ENCODE assay signal across 8 mouse cellular contexts in the genomic region with DNA sequence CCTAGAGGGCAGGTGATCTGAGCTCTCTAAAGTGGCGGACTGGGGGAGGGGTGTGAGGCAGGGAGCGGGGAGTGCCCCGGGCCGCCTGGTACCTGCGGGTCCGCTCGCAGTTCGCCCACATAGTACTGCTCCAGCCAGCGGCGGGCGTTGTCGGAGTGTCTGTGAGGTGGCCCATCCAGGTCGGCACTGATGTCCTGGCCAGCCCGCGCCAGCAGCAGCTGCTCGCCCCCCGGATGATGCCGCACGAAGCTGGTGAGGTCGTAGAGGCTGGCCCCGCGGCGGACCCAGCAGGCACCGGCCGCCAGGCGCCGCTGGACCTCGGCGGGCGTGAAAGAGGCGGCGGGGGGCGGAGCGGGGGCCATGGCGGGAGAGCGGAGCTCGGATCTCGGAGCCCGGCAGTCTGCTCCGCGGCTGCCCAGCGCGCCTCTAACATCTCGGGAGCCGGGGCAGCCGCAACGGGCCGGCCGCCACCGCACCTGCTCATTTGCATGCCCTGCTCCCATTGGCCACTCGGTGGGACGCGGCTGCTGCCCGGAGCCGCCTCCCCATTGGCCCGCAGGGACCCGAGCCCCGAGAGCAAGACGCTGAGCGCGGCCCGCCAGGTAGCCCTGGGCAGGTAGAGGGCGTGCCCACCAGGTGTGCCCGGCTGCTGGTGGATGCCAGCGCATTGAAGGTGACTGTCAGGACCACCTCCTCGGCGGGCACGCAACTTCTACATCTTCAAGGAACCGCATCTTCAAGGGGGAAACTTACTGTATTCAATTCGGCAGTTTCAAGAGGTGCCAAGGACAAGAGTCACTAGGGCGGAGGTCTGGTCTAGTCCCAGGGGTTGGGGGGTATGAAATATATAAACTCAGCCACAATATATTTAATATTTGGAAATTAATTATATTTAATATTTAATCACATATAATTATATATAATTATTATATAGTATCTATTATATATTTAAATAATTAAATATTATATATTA. TPM values are rescaled to one million over a fixed set of nuclear protein-coding genes. Genes with fewer than 3 reads are reported as not detected.
A peak's percentile ranks its signal among the peaks of the same experiment; 100 is the strongest.
DNase-seq lines count a peak whose midpoint lies in the region; ATAC-seq and TF ChIP-seq lines count a peak whose summit lies in the region.

A gene (minus strand): TSS at position 434 of the 973 bp plus-strand sequence.

- TF ChIP-seq CTCF in hindbrain, postnatal 0 days (IDR thresholded peaks at IDR 0.05; ENCODE audit: low read depth), result no peak

- H3K4me3 ChIP-seq in hindbrain, postnatal 0 days (ENCODE audit: low read length), result peak within 1 kb of the TSS; percentile 66

- no peaks in the 10 kb centered on the region for H3K36me3 ChIP-seq in hindbrain, postnatal 0 days (ENCODE audit: insufficient read depth, low read length)

- peak; percentile 86 to 92 for DNase-seq in adrenal gland, adult (ENCODE audit: inconsistent age in 2 of 2, low spot score in 1 of 2)
- DNase-seq in embryo, embryonic 10 days (ENCODE audit: low spot score), result peak; percentile 92
- DNase-seq in gastrocnemius, postnatal 10 days, result peak; percentile 70
- peak; percentile 76 for DNase-seq in hindbrain, postnatal 0 days (ENCODE audit: low spot score)
- peak; percentile 41 to 80 for DNase-seq in left cerebral cortex, postnatal 10 days (ENCODE audit: extremely low spot score in 1 of 2, low spot score in 2 of 2)
- DNase-seq in right cerebral cortex, postnatal 25 days, result peak; percentile 76
- DNase-seq in urinary bladder, postnatal 25 days (ENCODE audit: low spot score), result peak; percentile 72

- H3K9ac ChIP-seq in hindbrain, postnatal 0 days (replicated peaks; ENCODE audit: low read length), result peak within 1 kb of the TSS; percentile 71

- intact Hi-C loops in left cerebral cortex, postnatal 10 days (cut with DNase I), result no loop called here

- peaks cover 12% of the 10 kb centered on the region; the same call in 1 of the 2 replicates for H3K27me3 ChIP-seq in hindbrain, postnatal 0 days (ENCODE audit: insufficient read depth, low read length)

- H3K27ac ChIP-seq in hindbrain, postnatal 0 days, result peak within 1 kb of the TSS; percentile 11; the same call in 1 of the 2 replicates

- ATAC-seq in hindbrain, postnatal 0 days, result peak; percentile 87
- peak; percentile 97 for ATAC-seq in megakaryocyte progenitor cell, adult 5-6 weeks (replicated peaks; ENCODE audit: poor library complexity)

- H3K9me3 ChIP-seq in hindbrain, postnatal 0 days (ENCODE audit: low read length), result no peaks in the 10 kb centered on the region

- peaks cover 4% of the 10 kb centered on the region for H3K4me1 ChIP-seq in hindbrain, postnatal 0 days (ENCODE audit: insufficient read depth, low read length)

- H3K4me2 ChIP-seq in hindbrain, postnatal 0 days (ENCODE audit: low read depth, low read length), result peak within 1 kb of the TSS; percentile 95

- WGBS in hindbrain, postnatal 0 days, result 1% methylated on average over 60 of the region's 71 CpGs

RNA-seq across cellular contexts. Expression of the gene that starts here (rescaled TPM):
- 1 to 10 TPM; 4.6 to 6.1 TPM for total RNA-seq in gastrocnemius, postnatal 10 days (2021)
- total RNA-seq in hindbrain, postnatal 0 days (2014; rRNA removed), result 2.8 and 5.1 TPM in 2 replicates
- polyA plus RNA-seq in hindbrain, postnatal 0 days (2015; fragmentation: Nextera tagmentation; extraction: Ambion mirVana), result 3.1 and 3.4 TPM in 2 replicates
- total RNA-seq in left cerebral cortex, postnatal 10 days (2021), result 1 to 10 TPM; 4.1 to 5.1 TPM
- total RNA-seq in megakaryocyte progenitor cell, adult 5-6 weeks (2015), result not detected in 2 replicates
- not detected in 2 replicates for total RNA-seq in megakaryocyte progenitor cell, adult 5-6 weeks (2017)

Comparison
In these comparisons a context has a peak if more than half of its experiments do, and no peak if none do; other contexts are left out.
1. Peak in every context shown above with its lines: DNase-seq, ATAC-seq, H3K4me3 ChIP-seq and H3K27ac ChIP-seq.
2. Peak in ATAC-seq in megakaryocyte progenitor cell, adult 5-6 weeks; RNA of the gene not detected or under 1 TPM.